Mouse (Mus musculus): Measurements from ENCODE around the gene Tbc1d19. TPM values are rescaled to one million over a fixed set of nuclear protein-coding genes. Genes with fewer than 3 reads are reported as not detected.

Gene Tbc1d19
- polyA plus RNA-seq, 1 experiment from 2014 or later: 50.1 TPM

DNA sequence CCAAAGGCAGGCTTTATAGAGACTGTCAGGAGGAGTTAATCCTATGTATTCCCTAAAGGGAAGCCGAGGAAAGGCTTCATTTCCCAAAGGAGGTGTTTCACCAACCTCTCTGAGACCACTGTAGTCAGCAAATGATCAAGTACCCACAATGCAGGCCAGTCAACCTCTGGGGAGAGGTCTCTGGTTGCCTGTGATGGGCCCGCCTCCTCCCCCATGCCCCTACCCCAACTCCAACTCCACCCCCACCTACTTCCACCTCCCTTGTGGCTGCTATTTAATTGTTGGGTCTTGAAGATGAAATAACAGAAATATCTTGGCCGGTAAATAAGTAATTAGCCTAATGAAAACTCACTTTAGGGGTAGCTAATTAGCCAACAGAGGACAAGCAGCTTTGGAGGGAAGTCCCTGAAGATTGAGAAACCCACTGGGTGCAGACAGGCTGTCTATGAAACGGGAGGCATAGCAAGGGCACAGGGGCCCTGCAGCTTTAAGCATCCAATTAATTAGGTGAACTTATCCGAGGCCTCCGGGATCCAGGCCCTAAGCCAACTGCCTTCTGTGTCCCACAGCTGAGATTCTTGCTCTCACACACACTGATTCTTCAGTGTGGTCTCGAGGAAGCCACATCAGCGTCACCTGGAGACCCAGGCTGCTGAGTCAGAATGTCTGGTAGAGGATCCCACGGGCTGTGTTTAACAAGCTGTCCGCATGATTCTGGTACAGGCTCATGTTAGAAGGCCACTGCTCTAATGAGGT lies 112.9 kb downstream of the Tbc1d19 start:
- no peak; the same call in 1 of the 2 replicates for ATAC-seq (ENCODE audit: low FRiP score, low read depth)
- H3K9me3 ChIP-seq: peaks cover 5% of the 10 kb centered on the region
- H3K4me2 ChIP-seq (replicated peaks): no peak overlapping the region
- WGBS: 37% methylated on average over 10 of the region's 10 CpGs
- no peak overlapping the region for H3K4me3 ChIP-seq
- peaks cover 14% of the 10 kb centered on the region for H3K4me1 ChIP-seq
- H3K36me3 ChIP-seq: no peaks in the 10 kb centered on the region
- no peak overlapping the region for H3K9ac ChIP-seq
- no peaks in the 10 kb centered on the region for H3K27me3 ChIP-seq
- H3K27ac ChIP-seq: no peak overlapping the region

DNA sequence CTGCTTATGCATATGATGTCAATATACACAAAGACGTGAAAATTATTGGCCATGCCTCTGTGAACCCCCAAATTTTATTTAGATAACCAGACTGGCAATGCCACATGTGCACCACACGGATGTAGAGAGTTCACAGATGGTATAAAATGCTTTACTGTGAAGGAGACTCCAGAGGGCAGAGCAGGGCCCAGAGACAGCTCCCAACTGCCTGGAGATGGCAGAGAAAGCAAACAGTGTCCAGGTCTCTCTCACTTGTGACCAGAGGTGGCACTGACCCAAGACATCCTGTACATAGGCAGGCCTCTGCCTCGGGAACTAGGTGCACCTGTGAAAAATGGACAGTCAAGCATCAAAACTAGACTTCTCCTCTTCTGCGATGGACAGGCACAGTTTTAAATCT lies 114.6 kb downstream of the Tbc1d19 start:
- no peaks in the 10 kb centered on the region for H3K36me3 ChIP-seq
- ATAC-seq (ENCODE audit: low FRiP score, low read depth): no peak
- H3K9ac ChIP-seq: no peak overlapping the region
- no peak overlapping the region for H3K4me3 ChIP-seq
- H3K4me1 ChIP-seq: peaks cover 16% of the 10 kb centered on the region
- H3K27me3 ChIP-seq: no peaks in the 10 kb centered on the region
- 74% methylated on average over 4 of the region's 4 CpGs for WGBS
- H3K27ac ChIP-seq: no peak overlapping the region
- peaks cover 5% of the 10 kb centered on the region for H3K9me3 ChIP-seq
- H3K4me2 ChIP-seq (replicated peaks): no peak overlapping the region

DNA sequence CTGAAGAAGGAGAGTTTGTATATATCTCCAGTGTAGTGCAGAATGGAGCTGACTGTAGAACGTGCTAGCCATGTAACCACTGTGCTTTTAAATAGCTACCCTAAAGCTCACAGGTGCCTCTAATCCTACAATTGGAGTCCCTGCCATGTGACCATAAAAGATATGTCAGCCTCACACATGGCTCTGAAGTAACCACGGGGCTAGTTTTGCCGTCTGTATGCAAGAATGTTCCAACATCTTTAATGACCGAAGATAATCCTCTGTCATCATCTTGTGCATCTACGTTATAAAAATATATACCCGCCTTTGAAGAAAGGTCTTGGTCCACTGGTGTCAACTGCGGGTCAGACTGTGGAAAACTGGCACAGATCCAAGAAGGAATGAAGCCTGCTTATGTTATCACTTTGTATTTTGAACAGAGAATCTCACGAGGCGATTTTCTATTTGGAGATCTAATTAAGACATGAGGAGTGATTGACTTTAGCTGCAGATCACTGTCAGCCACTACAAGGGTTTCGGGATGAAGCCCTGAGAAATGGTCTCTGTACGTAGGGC lies 117.0 kb downstream of the Tbc1d19 start:
- no peak overlapping the region for H3K27ac ChIP-seq
- no peaks in the 10 kb centered on the region for H3K36me3 ChIP-seq
- H3K9me3 ChIP-seq: no peaks in the 10 kb centered on the region
- H3K9ac ChIP-seq: no peak overlapping the region
- H3K27me3 ChIP-seq: no peaks in the 10 kb centered on the region
- WGBS: 82% methylated on average over 11 of the region's 11 CpGs
- H3K4me3 ChIP-seq: no peak overlapping the region
- no peak for ATAC-seq (ENCODE audit: low FRiP score, low read depth)
- peaks cover 21% of the 10 kb centered on the region for H3K4me1 ChIP-seq
- no peak overlapping the region for H3K4me2 ChIP-seq (replicated peaks)

DNA sequence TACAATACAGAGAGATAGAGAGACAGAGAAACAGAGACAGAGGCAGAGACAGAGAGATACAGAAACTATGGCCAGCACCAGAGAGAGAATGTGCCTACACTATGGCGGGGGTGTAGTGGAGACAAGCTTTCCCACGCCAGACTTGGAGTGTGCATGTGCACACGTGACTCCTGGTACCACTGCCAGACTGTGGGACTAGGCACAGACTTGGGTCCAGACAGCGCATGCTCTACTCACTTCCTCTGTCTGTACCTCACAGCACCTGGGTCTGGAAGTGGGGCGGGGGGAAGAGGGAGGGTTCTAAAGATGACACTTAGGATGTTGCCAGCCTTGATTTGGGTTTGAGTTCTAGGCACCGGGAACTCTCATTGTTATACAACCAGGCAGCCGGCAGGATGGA lies 118.5 kb downstream of the Tbc1d19 start:
- H3K27me3 ChIP-seq: no peaks in the 10 kb centered on the region
- no peaks in the 10 kb centered on the region for H3K36me3 ChIP-seq
- 83% methylated on average over 7 of the region's 7 CpGs for WGBS
- H3K27ac ChIP-seq: no peak overlapping the region
- H3K4me2 ChIP-seq (replicated peaks): no peak overlapping the region
- peaks cover 13% of the 10 kb centered on the region for H3K4me1 ChIP-seq
- no peak overlapping the region for H3K9ac ChIP-seq
- no peak for ATAC-seq (ENCODE audit: low FRiP score, low read depth)
- H3K4me3 ChIP-seq: no peak overlapping the region
- H3K9me3 ChIP-seq: no peaks in the 10 kb centered on the region

DNA sequence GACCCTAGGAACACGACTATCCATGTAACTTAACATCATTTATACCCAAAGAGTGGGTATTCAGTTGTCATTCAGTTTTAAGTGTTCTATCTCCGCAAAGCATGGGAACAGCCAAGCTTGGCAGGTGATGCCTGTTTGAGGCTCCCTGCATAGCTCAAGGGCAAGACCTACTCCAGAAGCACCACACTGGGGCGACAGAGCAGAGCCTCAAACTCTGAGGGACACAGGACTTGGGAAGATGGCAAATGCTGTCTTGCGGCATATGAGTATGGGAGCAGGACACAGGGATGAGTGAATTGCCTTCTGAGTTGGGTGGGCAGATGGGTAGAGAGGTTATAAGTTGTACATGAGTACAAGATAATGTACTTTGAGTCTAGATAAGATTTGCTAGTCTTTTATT lies 119.1 kb downstream of the Tbc1d19 start:
- H3K27me3 ChIP-seq: no peaks in the 10 kb centered on the region
- 85% methylated on average over 4 of the region's 4 CpGs for WGBS

DNA sequence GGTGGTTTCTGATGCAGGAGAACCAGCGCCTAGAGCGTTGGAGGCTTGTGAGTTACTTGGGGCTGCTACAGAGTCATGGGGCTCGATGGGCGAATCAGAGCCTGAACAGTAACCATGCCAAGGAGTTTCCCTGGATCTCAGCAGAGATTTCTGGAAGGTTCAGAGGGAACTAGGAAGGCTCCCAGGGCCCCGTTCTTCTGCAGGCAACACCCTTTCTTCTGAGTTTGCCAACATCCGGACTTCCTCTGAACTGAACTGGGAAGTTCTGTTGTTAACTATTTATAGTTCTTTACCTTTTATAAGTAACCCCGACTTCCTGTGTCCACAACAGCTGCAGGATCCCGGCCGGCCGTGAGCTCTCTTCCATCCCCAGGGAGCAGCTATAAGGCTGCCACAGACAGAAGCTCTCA lies 119.8 kb downstream of the Tbc1d19 start:
- Histone ChIP-seq H3K4me2 (replicated peaks) (no peak overlapping the region), H3K4me1 (peaks cover 7% of the 10 kb centered on the region; the same call in 1 of the 2 replicates), H3K9me3 (no peaks in the 10 kb centered on the region), H3K9ac (no peak overlapping the region), H3K27me3 (no peaks in the 10 kb centered on the region), H3K4me3 (no peak overlapping the region), H3K27ac (no peak overlapping the region), H3K36me3 (no peaks in the 10 kb centered on the region)
- 56% methylated on average over 10 of the region's 10 CpGs for whole genome bisulfite sequencing
- ATAC-seq (ENCODE audit: low FRiP score, low read depth): no peak

More for the DNA sequence above, 119.1 kb downstream of the Tbc1d19 start:
- Histone ChIP-seq H3K9ac (no peak overlapping the region), H3K4me3 (no peak overlapping the region), H3K27ac (no peak overlapping the region), H3K4me1 (peaks cover 7% of the 10 kb centered on the region; the same call in 1 of the 2 replicates), H3K9me3 (no peaks in the 10 kb centered on the region), H3K4me2 (replicated peaks) (no peak overlapping the region), H3K36me3 (no peaks in the 10 kb centered on the region)
- ATAC-seq (ENCODE audit: low FRiP score, low read depth): no peak

DNA sequence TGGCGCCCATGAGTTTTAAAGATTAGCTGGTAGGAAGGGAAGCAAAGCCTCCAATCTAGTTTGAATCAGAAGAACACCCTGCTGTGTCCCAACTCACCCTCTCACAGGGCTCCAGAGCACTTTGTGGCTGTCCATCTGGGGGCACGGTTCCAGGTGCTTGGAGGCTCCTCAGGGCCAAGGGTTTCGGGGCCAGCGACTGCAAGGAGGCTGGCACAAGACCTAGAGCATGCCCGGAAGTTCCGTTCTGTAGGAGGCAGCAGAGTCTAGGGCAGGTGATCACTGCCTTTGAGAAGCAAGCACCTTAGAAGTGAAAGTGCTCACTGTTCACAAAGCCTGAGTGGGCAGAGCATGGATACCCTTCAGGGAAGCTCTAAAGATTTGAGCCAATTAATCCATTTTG lies 120.4 kb downstream of the Tbc1d19 start:
- Histone ChIP-seq H3K9me3 (no peaks in the 10 kb centered on the region), H3K4me1 (peaks cover 7% of the 10 kb centered on the region; the same call in 1 of the 2 replicates), H3K27ac (no peak overlapping the region), H3K9ac (no peak overlapping the region), H3K27me3 (no peaks in the 10 kb centered on the region), H3K4me2 (replicated peaks) (no peak overlapping the region), H3K36me3 (no peaks in the 10 kb centered on the region), H3K4me3 (no peak overlapping the region)
- WGBS: 94% methylated on average over 6 of the region's 6 CpGs
- ATAC-seq (ENCODE audit: low FRiP score, low read depth): no peak

DNA sequence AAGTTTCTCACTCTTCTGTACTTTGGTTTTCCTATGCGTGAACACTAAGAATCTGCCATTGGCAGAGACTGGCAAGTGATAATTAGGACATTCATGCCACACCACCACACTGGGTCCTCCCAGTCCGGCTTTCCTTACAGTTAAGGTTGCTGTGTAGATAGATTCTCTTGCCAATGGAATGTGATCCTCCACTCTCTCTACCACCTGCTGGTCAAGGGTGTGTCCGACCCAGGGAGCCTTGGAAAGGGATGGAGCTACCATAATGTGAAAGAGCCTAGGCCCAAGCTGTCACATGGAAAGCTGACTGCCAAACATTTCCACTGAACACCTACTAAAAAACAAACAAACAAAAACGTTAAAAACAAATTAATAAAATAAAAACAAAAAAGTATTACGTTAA lies 121.6 kb downstream of the Tbc1d19 start:
- Histone ChIP-seq H3K9me3 (no peaks in the 10 kb centered on the region), H3K9ac (no peak overlapping the region), H3K4me3 (no peak overlapping the region), H3K36me3 (no peaks in the 10 kb centered on the region), H3K4me1 (peaks cover 7% of the 10 kb centered on the region; the same call in 1 of the 2 replicates), H3K27ac (no peak overlapping the region), H3K27me3 (no peaks in the 10 kb centered on the region), H3K4me2 (replicated peaks) (no peak overlapping the region)
- 75% methylated on average over 5 of the region's 5 CpGs for WGBS
- ATAC-seq (ENCODE audit: low FRiP score, low read depth): no peak

DNA sequence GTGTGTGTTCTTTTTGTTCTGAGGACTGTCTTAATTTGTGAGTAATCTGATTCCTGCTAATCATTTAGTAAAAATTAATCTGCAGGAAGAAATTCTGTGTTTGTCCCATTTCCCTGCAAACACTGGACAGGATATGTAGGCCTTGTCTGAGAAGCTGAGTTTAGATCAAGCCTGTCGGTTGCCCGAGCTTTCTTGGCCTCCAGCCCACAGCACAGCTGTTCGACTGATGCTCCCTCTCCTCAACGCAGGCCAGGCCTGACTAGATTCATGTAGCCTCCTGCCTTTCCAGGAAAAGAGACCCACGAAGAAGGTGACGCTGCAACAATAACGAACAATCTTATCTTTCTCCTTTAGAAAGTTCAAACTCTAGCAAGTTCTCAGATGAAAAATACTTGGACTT lies 124.2 kb downstream of the Tbc1d19 start:
- H3K4me2 ChIP-seq (replicated peaks): no peak overlapping the region
- no peaks in the 10 kb centered on the region for H3K27me3 ChIP-seq
- H3K4me3 ChIP-seq: no peak overlapping the region
- no peak overlapping the region for H3K27ac ChIP-seq
- no peak overlapping the region for H3K9ac ChIP-seq
- WGBS: 64% methylated on average over 7 of the region's 7 CpGs
- no peaks in the 10 kb centered on the region for H3K9me3 ChIP-seq
- no peaks in the 10 kb centered on the region for H3K36me3 ChIP-seq
- H3K4me1 ChIP-seq: peaks cover 7% of the 10 kb centered on the region; the same call in 1 of the 2 replicates
- ATAC-seq (ENCODE audit: low FRiP score, low read depth): peak; percentile 71; the same call in 1 of the 2 replicates

DNA sequence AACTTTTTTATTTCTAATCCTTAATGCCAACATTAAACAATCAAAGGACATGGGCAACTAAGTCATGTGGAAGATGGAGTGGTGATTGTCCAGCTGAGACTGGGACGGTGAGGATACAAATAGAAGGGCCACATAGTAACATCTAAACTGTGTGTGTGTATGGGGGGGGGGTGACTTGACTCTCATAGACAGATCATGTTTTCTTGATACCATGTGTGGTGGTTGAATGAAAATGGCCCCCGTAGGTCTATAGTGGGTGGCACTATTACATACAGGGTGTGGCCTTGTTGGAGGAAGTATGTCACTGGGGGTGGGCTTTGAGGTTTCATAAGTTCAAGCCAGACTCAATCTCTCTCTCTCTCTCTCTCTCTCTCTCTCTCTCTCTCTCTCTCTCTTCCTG lies 124.6 kb downstream of the Tbc1d19 start:
- ATAC-seq (ENCODE audit: low FRiP score, low read depth): no peak
- no peaks in the 10 kb centered on the region for H3K9me3 ChIP-seq
- no peak overlapping the region for H3K27ac ChIP-seq
- no peak overlapping the region for H3K4me2 ChIP-seq (replicated peaks)
- H3K4me3 ChIP-seq: no peak overlapping the region
- WGBS: 89% methylated on average over 2 of the region's 2 CpGs
- no peaks in the 10 kb centered on the region for H3K27me3 ChIP-seq
- H3K36me3 ChIP-seq: no peaks in the 10 kb centered on the region
- H3K4me1 ChIP-seq: peaks cover 5% of the 10 kb centered on the region; the same call in 1 of the 2 replicates
- no peak overlapping the region for H3K9ac ChIP-seq

DNA sequence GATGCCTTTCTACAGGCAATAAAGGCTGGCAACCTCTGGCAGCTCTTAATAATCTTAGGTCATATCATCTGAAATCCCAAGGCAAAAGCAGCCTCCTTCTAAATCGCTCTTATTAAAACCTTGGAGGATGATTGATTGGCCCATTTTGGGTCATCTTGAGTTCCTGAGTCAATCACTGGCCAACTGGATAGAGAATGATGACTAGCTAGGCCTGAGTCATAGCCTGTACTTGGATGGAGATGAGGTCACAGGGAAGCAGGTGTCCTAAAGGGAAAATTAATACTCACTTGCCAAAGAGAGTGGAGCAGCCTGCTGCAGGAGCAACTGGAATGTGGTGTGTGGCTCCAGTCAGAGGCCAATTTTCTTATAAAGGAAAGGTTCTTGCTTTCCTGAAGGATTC lies 125.4 kb downstream of the Tbc1d19 start:
- ATAC-seq (ENCODE audit: low FRiP score, low read depth): no peak
- Histone ChIP-seq H3K9me3 (no peaks in the 10 kb centered on the region), H3K4me3 (no peak overlapping the region), H3K4me2 (replicated peaks) (no peak overlapping the region), H3K27ac (no peak overlapping the region), H3K9ac (no peak overlapping the region), H3K27me3 (no peaks in the 10 kb centered on the region), H3K4me1 (no peaks in the 10 kb centered on the region), H3K36me3 (no peaks in the 10 kb centered on the region)
- 84% methylated on average over 1 of the region's 1 CpGs for WGBS

DNA sequence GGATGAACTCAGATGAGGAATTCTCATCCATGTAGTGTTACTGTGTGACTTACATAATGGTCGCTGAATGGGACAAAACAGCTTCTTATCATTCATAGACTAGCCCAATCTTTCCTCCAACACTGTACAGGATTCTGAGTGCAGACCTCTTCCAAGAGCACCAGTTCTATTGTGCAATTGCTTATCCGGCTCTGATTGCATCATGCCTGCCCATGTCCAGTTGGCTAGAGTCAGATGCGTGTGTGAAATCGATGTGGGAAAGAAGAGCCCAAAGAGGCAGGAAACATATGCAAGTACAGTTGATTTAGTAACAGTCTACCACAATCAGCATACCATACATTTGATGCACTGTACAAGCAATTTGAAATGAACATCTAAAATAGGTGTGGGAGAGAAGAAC lies 127.8 kb downstream of the Tbc1d19 start:
- H3K4me3 ChIP-seq: no peak overlapping the region
- ATAC-seq (ENCODE audit: low FRiP score, low read depth): no peak
- WGBS: 91% methylated on average over 4 of the region's 4 CpGs

More for the DNA sequence above, 127.8 kb downstream of the Tbc1d19 start:
- H3K27ac ChIP-seq: no peak overlapping the region
- no peaks in the 10 kb centered on the region; the same call in 1 of the 2 replicates for H3K27me3 ChIP-seq
- no peaks in the 10 kb centered on the region for H3K9me3 ChIP-seq
- no peak overlapping the region for H3K9ac ChIP-seq
- no peaks in the 10 kb centered on the region for H3K36me3 ChIP-seq
- no peak overlapping the region for H3K4me2 ChIP-seq (replicated peaks)
- H3K4me1 ChIP-seq: no peaks in the 10 kb centered on the region

Measured in limb, embryonic 13.5 days (tissue).